Mouse (Mus musculus): ENCODE measurements around the gene Napepld.

- no peak for TF ChIP-seq POLR2A (IDR thresholded peaks at IDR 0.05; ENCODE audit: extremely low read depth, insufficient read depth, low read length)
- no peak for TF ChIP-seq CTCF (IDR thresholded peaks at IDR 0.05; ENCODE audit: extremely low read depth, insufficient read depth, low read length)
These were observed 5.3 kb upstream of the Napepld start for GRCm38 (mm10) chr5:21706546-21706945.
